Mouse (Mus musculus) heart, postnatal 0 days (tissue): ENCODE results near the gene Fam172a. TPM values are rescaled to one million over a fixed set of nuclear protein-coding genes. Genes with fewer than 3 reads are reported as not detected.

ENCODE experiments used
- ATAC-seq: fragments of 200-750 bp; cut with Nextera tagmentation; 2 replicates; pipeline ENCODE4 v1.8.0; 2017; ENCODE audit warnings: low read depth, moderate number of reproducible peaks, moderate library complexity; ENCODE audit not compliant: insufficient read depth
- DNase-seq: peaks from one replicate; pipeline ENCODE4 v3.0.0-alpha.2; 2016; ENCODE audit warnings: low spot score
- H3K27ac ChIP-seq: fragments of 300-500 bp; sonication (generic); 2 replicates; pipeline ENCODE4 v1.5.1; 2014; ENCODE audit warnings: low read depth, mild to moderate bottlenecking
- H3K27me3 ChIP-seq: fragments of 300-500 bp; sonication (generic); 2 replicates; pipeline ENCODE4 v1.6.1; 2014; ENCODE audit warnings: low read length, mixed read lengths; ENCODE audit not compliant: control insufficient read depth, insufficient read depth
- H3K36me3 ChIP-seq: fragments of 300-500 bp; sonication (generic); replicated peaks from 2 replicates; pipeline ENCODE4 v1.6.1; 2014; ENCODE audit warnings: low read length, mixed read lengths; ENCODE audit not compliant: control insufficient read depth, insufficient read depth
- H3K4me1 ChIP-seq: fragments of 300-500 bp; sonication (generic); 2 replicates; pipeline ENCODE4 v1.6.1; 2014; ENCODE audit warnings: antibody characterized with exemption; ENCODE audit not compliant: control insufficient read depth, insufficient read depth
- H3K4me2 ChIP-seq: fragments of 300-500 bp; sonication (generic); 2 replicates; pipeline ENCODE4 v1.6.1; 2014; ENCODE audit warnings: low read depth, mild to moderate bottlenecking, low read length, moderate library complexity
- H3K4me3 ChIP-seq: fragments of 300-500 bp; sonication (generic); 2 replicates; pipeline ENCODE4 v1.5.1; 2014; ENCODE audit warnings: low read depth, low read length
- H3K9ac ChIP-seq: fragments of 300-500 bp; sonication (generic); replicated peaks from 2 replicates; pipeline ENCODE4 v1.6.1; 2014; ENCODE audit warnings: low read depth, low read length, mixed read lengths
- H3K9me3 ChIP-seq: fragments of 300-500 bp; sonication (generic); replicated peaks from 2 replicates; pipeline ENCODE4 v1.6.1; 2016; ENCODE audit warnings: low read length; ENCODE audit not compliant: control insufficient read depth
- CTCF ChIP-seq: IDR thresholded peaks from 2 replicates; pipeline ENCODE4 v1.5.1; 2016; ENCODE audit warnings: antibody characterized with exemption, control low read depth, low read depth
- EP300 ChIP-seq: IDR thresholded peaks from 2 replicates; pipeline ENCODE4 v1.6.1; 2016; ENCODE audit warnings: antibody characterized with exemption, low read depth
- WGBS: fragments of 180-500 bp; shearing (Covaris S2); extraction: QIAGEN DNeasy Blood & Tissue Kit; methylation state at CpG from one replicate; pipeline ENCODE4 v1.1.7; 2014; 5-methylcytosine and 5-hydroxymethylcytosine counted together
- polyA plus RNA-seq: library from polyadenylated mRNA; unstranded; fragments of >200 nt; fragmentation: Nextera tagmentation; extraction: Ambion mirVana; gene quantifications from 2 replicates; pipeline ENCODE4 v1.2.1, GENCODE M21; 2015
- total RNA-seq: library from RNA; depleted of rRNA; stranded (reverse); fragments of >200 nt; gene quantifications from 2 replicates; pipeline ENCODE4 v1.2.3, GENCODE M21; 2014; ENCODE audit warnings: low replicate concordance

Fam172a gene
- total and polyA plus RNA-seq, 2 experiments from 2014 or later, result 11.2 to 14.8 TPM

GRCm38 (mm10) chr13:78118715-78119114, 416.9 kb downstream of the Fam172a start:
- Histone ChIP-seq H3K9me3 (no peaks in the 10 kb centered on the region), H3K36me3 (no peaks in the 10 kb centered on the region), H3K27ac (no peak overlapping the region), H3K27me3 (no peaks in the 10 kb centered on the region), H3K4me3 (no peak overlapping the region), H3K4me2 (no peak overlapping the region), H3K9ac (no peak overlapping the region), H3K4me1 (no peaks in the 10 kb centered on the region)
- DNase-seq, result no peak
- TF ChIP-seq EP300 (no peak), CTCF (no peak)
- no peak for ATAC-seq
- 78% methylated on average over 1 of the region's 1 CpGs for WGBS

- no peak overlapping the region for H3K27ac ChIP-seq
- TF ChIP-seq EP300, result no peak
- TF ChIP-seq CTCF, result no peak
- WGBS, result 89% methylated on average over 7 of the region's 7 CpGs
- H3K9ac ChIP-seq, result no peak overlapping the region
- DNase-seq, result no peak
- no peak overlapping the region for H3K4me3 ChIP-seq
- ATAC-seq, result no peak
- H3K4me1 ChIP-seq, result no peaks in the 10 kb centered on the region
- H3K4me2 ChIP-seq, result no peak overlapping the region
- H3K36me3 ChIP-seq, result no peaks in the 10 kb centered on the region
- no peaks in the 10 kb centered on the region for H3K9me3 ChIP-seq
- no peaks in the 10 kb centered on the region for H3K27me3 ChIP-seq
Observed at GRCm38 (mm10) chr13:78121991-78122390, 420.2 kb downstream of the Fam172a start.

- 84% methylated on average over 4 of the region's 4 CpGs for WGBS
- H3K27me3 ChIP-seq, result no peaks in the 10 kb centered on the region
- no peak overlapping the region for H3K9ac ChIP-seq
- no peaks in the 10 kb centered on the region for H3K9me3 ChIP-seq
- H3K27ac ChIP-seq, result no peak overlapping the region
- DNase-seq (no peak), ATAC-seq (no peak)
- H3K4me2 ChIP-seq, result no peak overlapping the region
- H3K36me3 ChIP-seq, result no peaks in the 10 kb centered on the region
- TF ChIP-seq EP300 (no peak), CTCF (no peak)
- H3K4me3 ChIP-seq, result no peak overlapping the region
- H3K4me1 ChIP-seq, result no peaks in the 10 kb centered on the region
Observed at GRCm38 (mm10) chr13:78123911-78124426, 422.1 kb downstream of the Fam172a start.

GRCm38 (mm10) chr13:78157465-78157864, 455.6 kb downstream of the Fam172a start:
- TF ChIP-seq CTCF (no peak), EP300 (no peak)
- no peak overlapping the region for H3K9ac ChIP-seq
- no peak overlapping the region for H3K4me2 ChIP-seq
- no peak overlapping the region for H3K27ac ChIP-seq
- no peaks in the 10 kb centered on the region for H3K9me3 ChIP-seq
- ATAC-seq (no peak), DNase-seq (no peak)
- no peak overlapping the region for H3K4me3 ChIP-seq
- WGBS, result 90% methylated on average over 5 of the region's 5 CpGs
- no peaks in the 10 kb centered on the region for H3K36me3 ChIP-seq
- H3K4me1 ChIP-seq, result no peaks in the 10 kb centered on the region
- H3K27me3 ChIP-seq, result no peaks in the 10 kb centered on the region

GRCm38 (mm10) chr13:78162149-78162548, 460.3 kb downstream of the Fam172a start:
- WGBS, result 53% methylated on average over 2 of the region's 2 CpGs
- no peaks in the 10 kb centered on the region for H3K36me3 ChIP-seq
- DNase-seq (no peak), ATAC-seq (no peak)
- TF ChIP-seq EP300 (no peak), CTCF (no peak)
- no peaks in the 10 kb centered on the region for H3K4me1 ChIP-seq
- peaks cover 16% of the 10 kb centered on the region for H3K27me3 ChIP-seq
- no peak overlapping the region for H3K9ac ChIP-seq
- no peak overlapping the region for H3K4me2 ChIP-seq
- H3K27ac ChIP-seq, result no peak overlapping the region
- H3K4me3 ChIP-seq, result no peak overlapping the region
- no peaks in the 10 kb centered on the region for H3K9me3 ChIP-seq
